Mouse (Mus musculus): ENCODE results near the gene Mras.

Gene Mras

GRCm38 (mm10) chr9:99439064-99439463 lies 1.9 kb upstream of the Mras start:
- DNase-seq (ENCODE audit: low spot score) = no peak

- no peak for DNase-seq (ENCODE audit: low spot score)
Measured at GRCm38 (mm10) chr9:99437781-99438565, 792 bp upstream of the Mras start.

GRCm38 (mm10) chr9:99436182-99437030 lies 775 bp downstream of the Mras start:
- peak; percentile 57 for DNase-seq (ENCODE audit: low spot score)

- peak; percentile 60 for DNase-seq (ENCODE audit: low spot score)
Measured at GRCm38 (mm10) chr9:99435619-99436181, 1.5 kb downstream of the Mras start.

- no peak for DNase-seq (ENCODE audit: low spot score)
Measured at GRCm38 (mm10) chr9:99434892-99435618, 2.1 kb downstream of the Mras start.

GRCm38 (mm10) chr9:99432478-99432877 lies 4.7 kb downstream of the Mras start:
- DNase-seq (ENCODE audit: low spot score) = no peak

- DNase-seq (ENCODE audit: low spot score) = no peak
Measured at GRCm38 (mm10) chr9:99431963-99432362, 5.2 kb downstream of the Mras start.

GRCm38 (mm10) chr9:99431346-99431745 lies 5.8 kb downstream of the Mras start:
- DNase-seq (ENCODE audit: low spot score) = no peak

- DNase-seq (ENCODE audit: low spot score) = no peak
Measured at GRCm38 (mm10) chr9:99430806-99431205, 6.4 kb downstream of the Mras start.

- no peak for DNase-seq (ENCODE audit: low spot score)
Measured at GRCm38 (mm10) chr9:99429845-99430244, 7.3 kb downstream of the Mras start.

- no peak for DNase-seq (ENCODE audit: low spot score)
Measured at GRCm38 (mm10) chr9:99428601-99429331, 8.4 kb downstream of the Mras start.

- no peak for DNase-seq (ENCODE audit: low spot score)
Measured at GRCm38 (mm10) chr9:99425262-99425661, 11.9 kb downstream of the Mras start.

- DNase-seq (ENCODE audit: low spot score) = no peak
Measured at GRCm38 (mm10) chr9:99424574-99424863, 12.7 kb downstream of the Mras start.

GRCm38 (mm10) chr9:99423692-99424573 lies 13.2 kb downstream of the Mras start:
- no peak for DNase-seq (ENCODE audit: low spot score)

GRCm38 (mm10) chr9:99421914-99422313 lies 15.3 kb downstream of the Mras start:
- no peak for DNase-seq (ENCODE audit: low spot score)

GRCm38 (mm10) chr9:99419951-99420701 lies 17.1 kb downstream of the Mras start:
- no peak for DNase-seq (ENCODE audit: low spot score)

- DNase-seq (ENCODE audit: low spot score) = no peak
Measured at GRCm38 (mm10) chr9:99418377-99418776, 18.8 kb downstream of the Mras start.

- DNase-seq (ENCODE audit: low spot score) = peak; percentile 46
Measured at GRCm38 (mm10) chr9:99417288-99417846, 19.8 kb downstream of the Mras start.

- DNase-seq (ENCODE audit: low spot score) = no peak
Measured at GRCm38 (mm10) chr9:99416809-99417208, 20.4 kb downstream of the Mras start.

GRCm38 (mm10) chr9:99411785-99412184 lies 25.4 kb downstream of the Mras start:
- DNase-seq (ENCODE audit: low spot score) = no peak

Measured in adipocyte (in vitro differentiated cells).